Comparison of ENCODE assay signal across 17 mouse cellular contexts in genomic region chr6:82525107-82525867, GRCm38 (mm10).
DNase-seq lines count a peak whose midpoint lies in the region; ATAC-seq and TF ChIP-seq lines count a peak whose summit lies in the region.
"Had no signal": no experiment of that assay in that cellular context is flagged by ENCODE, and none has a peak within 500 bp of the region (broad histone marks: within the 10 kb centered on the region; RNA-seq: fewer than 3 reads in every experiment).

No protein-coding gene starts in this region.

- intact Hi-C loops in left cerebral cortex, postnatal 14 days (cut with DNase I), result no loop called here
- intact Hi-C loops in left cerebral cortex, postnatal 4 days (cut with DNase I), result no loop called here
- intact Hi-C loops in gastrocnemius, postnatal 36 days (cut with DNase I), result no loop called here

- WGBS in kidney, adult 2 months, result 29% methylated on average over 3 of the region's 3 CpGs
- 25% methylated on average over 3 of the region's 3 CpGs for WGBS in hindbrain, postnatal 0 days

- no peaks in the 10 kb centered on the region for H3K36me3 ChIP-seq in kidney, adult 2 months (ENCODE audit: control insufficient read depth, insufficient read depth, low read length)
- H3K36me3 ChIP-seq in hindbrain, postnatal 0 days (ENCODE audit: insufficient read depth, low read length), result no peaks in the 10 kb centered on the region
- H3K36me3 ChIP-seq: G1E; hindbrain, embryonic 12.5 days; intestine, embryonic 15.5 days; liver, embryonic 13.5 days had no signal

- TF ChIP-seq CTCF in kidney, adult 2 months (conservative IDR thresholded peaks at IDR 0.05; ENCODE audit: insufficient read depth, insufficient read length, low read depth, low read length), result no peak
- TF ChIP-seq CTCF in brain, embryonic 14.5 days (IDR thresholded peaks at IDR 0.05; ENCODE audit: borderline replicate concordance, extremely low read depth, insufficient read depth, insufficient read length), result no peak
- TF ChIP-seq CTCF in hindbrain, postnatal 0 days (IDR thresholded peaks at IDR 0.05; ENCODE audit: low read depth), result no peak

- TF ChIP-seq POLR2A in kidney, adult 2 months (IDR thresholded peaks at IDR 0.05; ENCODE audit: low read depth, low read length), result no peak
- TF ChIP-seq POLR2A in brain, embryonic 14.5 days (IDR thresholded peaks at IDR 0.05; ENCODE audit: borderline replicate concordance, extremely low read depth, insufficient read depth, insufficient read length, poor library complexity, severe bottlenecking), result no peak

- no peaks in the 10 kb centered on the region for H3K27me3 ChIP-seq in kidney, adult 2 months (replicated peaks; ENCODE audit: control insufficient read depth, insufficient read depth, low read length)
- no peaks in the 10 kb centered on the region for H3K27me3 ChIP-seq in hindbrain, postnatal 0 days (ENCODE audit: insufficient read depth, low read length)
- H3K27me3 ChIP-seq: forebrain, embryonic 13.5 days; hindbrain, embryonic 12.5 days; intestine, embryonic 15.5 days; liver, embryonic 13.5 days had no signal

- ATAC-seq in hindbrain, postnatal 0 days, result no peak
- ATAC-seq: forebrain, embryonic 13.5 days; intestine, embryonic 15.5 days had no signal

- H3K27ac ChIP-seq in kidney, adult 2 months (ENCODE audit: insufficient read depth, low read depth, low read length), result no peak overlapping the region
- H3K27ac ChIP-seq in hindbrain, postnatal 0 days, result no peak overlapping the region
- H3K27ac ChIP-seq: forebrain, embryonic 13.5 days; hindbrain, embryonic 12.5 days; intestine, embryonic 15.5 days; liver, embryonic 13.5 days had no signal

- H3K9ac ChIP-seq in hindbrain, postnatal 0 days (replicated peaks; ENCODE audit: low read length), result no peak overlapping the region
- H3K9ac ChIP-seq: forebrain, embryonic 13.5 days; hindbrain, embryonic 12.5 days; intestine, embryonic 15.5 days; liver, embryonic 13.5 days had no signal

- no peak overlapping the region for H3K4me2 ChIP-seq in hindbrain, postnatal 0 days (ENCODE audit: low read depth, low read length)
- H3K4me2 ChIP-seq: forebrain, embryonic 13.5 days; hindbrain, embryonic 12.5 days; intestine, embryonic 15.5 days; liver, embryonic 13.5 days had no signal

- no peaks in the 10 kb centered on the region for H3K4me1 ChIP-seq in kidney, adult 2 months (ENCODE audit: control insufficient read depth, insufficient read depth, low read length)
- H3K4me1 ChIP-seq in hindbrain, postnatal 0 days (ENCODE audit: insufficient read depth, low read length), result no peaks in the 10 kb centered on the region
- H3K4me1 ChIP-seq: intestine, embryonic 15.5 days; liver, embryonic 13.5 days; megakaryocyte, embryonic 14.5 days had no signal

- no peaks in the 10 kb centered on the region for H3K9me3 ChIP-seq in hindbrain, postnatal 0 days (ENCODE audit: low read length)
- H3K9me3 ChIP-seq: forebrain, embryonic 13.5 days; G1E; hindbrain, embryonic 12.5 days; intestine, embryonic 15.5 days; liver, embryonic 13.5 days; megakaryocyte, embryonic 14.5 days had no signal

- H3K4me3 ChIP-seq in kidney, adult 2 months (ENCODE audit: insufficient read depth, low read depth, low read length), result no peak overlapping the region
- no peak overlapping the region for H3K4me3 ChIP-seq in hindbrain, postnatal 0 days (ENCODE audit: low read length)
- H3K4me3 ChIP-seq: forebrain, embryonic 13.5 days; hindbrain, embryonic 12.5 days; intestine, embryonic 15.5 days; liver, embryonic 13.5 days; megakaryocyte, embryonic 14.5 days had no signal

- peak; percentile 2 for DNase-seq in kidney, adult 2 months
- no peak for DNase-seq in kidney, postnatal 25 days
- DNase-seq in left cerebral cortex, postnatal 14 days (ENCODE audit: low spot score in 2 of 2), result peak; percentile 13 to 19
- DNase-seq in left cerebral cortex, postnatal 4 days, result no peak
- peak; percentile 19 for DNase-seq in brain, embryonic 14.5 days (ENCODE audit: low read depth)
- peak; percentile 27 for DNase-seq in kidney, postnatal 14 days
- DNase-seq in gastrocnemius, postnatal 36 days, result no peak
- DNase-seq in hindbrain, postnatal 0 days (ENCODE audit: low spot score), result no peak
- DNase-seq: adrenal gland, adult 2 months; cerebellum, adult 2 months; liver, embryonic 13.5 days; thymus, postnatal 36 days had no signal

Comparison
In these comparisons a context has a peak if more than half of its experiments do, and no peak if none do; other contexts are left out.
1. DNase-seq: peak in kidney, adult 2 months (single experiment), left cerebral cortex, postnatal 14 days (2 of 2), brain, embryonic 14.5 days (single experiment) and kidney, postnatal 14 days (single experiment); none in kidney, postnatal 25 days (0 of 2), left cerebral cortex, postnatal 4 days (single experiment), gastrocnemius, postnatal 36 days (0 of 2) and hindbrain, postnatal 0 days (single experiment).